Mouse (Mus musculus): ENCODE measurements at regions not wholly inside any gene's neighbourhood (a gene's known extent, or its start where the extent isn't known, plus 50 kb on each side); places are given as distances from the start of the nearest gene placed in this dataset.

GRCm38 (mm10) chr6:10970587-10971138, 936.6 kb downstream of the Ndufa4 start:
- DNase-seq (ENCODE audit: low spot score in 2 of 2), result peak; percentile 20 to 47

- DNase-seq (ENCODE audit: low spot score in 2 of 2), result peak; percentile 26 to 57
These were observed 937.3 kb downstream of the Ndufa4 start for GRCm38 (mm10) chr6:10969841-10970536.

GRCm38 (mm10) chr6:10943545-10943944, 963.8 kb downstream of the Ndufa4 start:
- no peak for DNase-seq (ENCODE audit: low spot score in 2 of 2)

- no peak for DNase-seq (ENCODE audit: low spot score in 2 of 2)
These were observed 965.8 kb downstream of the Ndufa4 start for GRCm38 (mm10) chr6:10941470-10941869.
